Mouse (Mus musculus): ENCODE results near the gene Zim1.

The Zim1 gene

GRCm38 (mm10) chr7:6651221-6651620 lies 45.0 kb downstream of the Zim1 start:
- no peak for DNase-seq (ENCODE audit: low spot score)

- no peak for DNase-seq (ENCODE audit: low spot score)
Observed at GRCm38 (mm10) chr7:6650526-6650925, 45.7 kb downstream of the Zim1 start.

GRCm38 (mm10) chr7:6645821-6646220 lies 50.4 kb downstream of the Zim1 start:
- DNase-seq (ENCODE audit: low spot score) = no peak

GRCm38 (mm10) chr7:6638076-6638475 lies 58.2 kb downstream of the Zim1 start:
- DNase-seq (ENCODE audit: low spot score) = no peak

GRCm38 (mm10) chr7:6636741-6637140 lies 59.5 kb downstream of the Zim1 start:
- DNase-seq (ENCODE audit: low spot score) = no peak

- no peak for DNase-seq (ENCODE audit: low spot score)
Observed at GRCm38 (mm10) chr7:6635831-6636230, 60.4 kb downstream of the Zim1 start.
